Mouse (Mus musculus) heart, embryonic 12.5 days (tissue): ENCODE measurements around the gene Zranb1. TPM values are rescaled to one million over a fixed set of nuclear protein-coding genes. Genes with fewer than 3 reads are reported as not detected.

Experiments used
- ATAC-seq: fragments of 200-750 bp; cut with Nextera tagmentation; 2 replicates; pipeline ENCODE4 v1.8.0; 2017; ENCODE audit warnings: moderate TSS enrichment, moderate library complexity; ENCODE audit not compliant: insufficient number of reproducible peaks, low FRiP score
- H3K27ac ChIP-seq: fragments of 300-500 bp; sonication (generic); 2 replicates; pipeline ENCODE4 v1.5.1; 2016; ENCODE audit warnings: mild to moderate bottlenecking, moderate library complexity; ENCODE audit not compliant: poor library complexity, severe bottlenecking
- H3K27me3 ChIP-seq: fragments of 300-500 bp; sonication (generic); replicated peaks from 2 replicates; pipeline ENCODE4 v1.6.1; 2016; ENCODE audit warnings: mild to moderate bottlenecking, moderate library complexity
- H3K36me3 ChIP-seq: fragments of 300-500 bp; sonication (generic); 2 replicates; pipeline ENCODE4 v1.6.1; 2016; ENCODE audit warnings: mild to moderate bottlenecking, moderate library complexity
- H3K4me1 ChIP-seq: fragments of 300-500 bp; sonication (generic); replicated peaks from 2 replicates; pipeline ENCODE4 v1.6.1; 2016; ENCODE audit warnings: mild to moderate bottlenecking
- H3K4me2 ChIP-seq: fragments of 300-500 bp; sonication (generic); 2 replicates; pipeline ENCODE4 v1.6.1; 2016; ENCODE audit warnings: mild to moderate bottlenecking, moderate library complexity
- H3K4me3 ChIP-seq: fragments of 300-500 bp; sonication (generic); 2 replicates; pipeline ENCODE4 v1.5.1; 2016; ENCODE audit warnings: mild to moderate bottlenecking
- H3K9ac ChIP-seq: fragments of 300-500 bp; sonication (generic); 2 replicates; pipeline ENCODE4 v1.6.1; 2016; ENCODE audit warnings: mild to moderate bottlenecking, moderate library complexity
- H3K9me3 ChIP-seq: fragments of 300-500 bp; sonication (generic); replicated peaks from 2 replicates; pipeline ENCODE4 v1.6.1; 2016; ENCODE audit warnings: mild to moderate bottlenecking, moderate library complexity
- WGBS: fragments of 180-500 bp; shearing (Covaris S2); methylation state at CpG from one replicate; pipeline ENCODE4 v1.1.7; 2016; 5-methylcytosine and 5-hydroxymethylcytosine counted together
- polyA plus RNA-seq: library from polyadenylated mRNA; unstranded; fragments of >200 nt; fragmentation: Nextera tagmentation; extraction: Ambion mirVana; gene quantifications from 2 replicates; pipeline ENCODE4 v1.2.1, GENCODE M21; 2016

The Zranb1 gene
- polyA plus RNA-seq, result 10.3 and 11.2 TPM in 2 replicates

GRCm38 (mm10) chr7:132930850-132931559 is at the start of gene Zranb1:
Gene Zranb1, plus strand, starts transcription at chr7:132931142.
- no peaks in the 10 kb centered on the region for H3K9me3 ChIP-seq
- H3K27me3 ChIP-seq, result no peaks in the 10 kb centered on the region
- under 1% methylated on average over 93 of the region's 93 CpGs for WGBS
- peak within 1 kb of the TSS; percentile 80 for H3K4me2 ChIP-seq
- peaks cover 8% of the 10 kb centered on the region for H3K4me1 ChIP-seq
- ATAC-seq, result peak; percentile 100
- peak within 1 kb of the TSS; percentile 99 for H3K9ac ChIP-seq
- no peaks in the 10 kb centered on the region for H3K36me3 ChIP-seq
- peak within 1 kb of the TSS; percentile 98 for H3K27ac ChIP-seq
- peak within 1 kb of the TSS; percentile 96 for H3K4me3 ChIP-seq

- Histone ChIP-seq H3K27me3 (no peaks in the 10 kb centered on the region), H3K4me2 (no peak overlapping the region), H3K9ac (no peak overlapping the region), H3K36me3 (peaks cover 75% of the 10 kb centered on the region), H3K4me3 (no peak overlapping the region), H3K4me1 (peaks cover 11% of the 10 kb centered on the region), H3K27ac (no peak overlapping the region), H3K9me3 (no peaks in the 10 kb centered on the region)
- 65% methylated on average over 2 of the region's 2 CpGs for WGBS
- ATAC-seq, result no peak
Observed at GRCm38 (mm10) chr7:132882343-132882742, 48.6 kb upstream of the Zranb1 start.

GRCm38 (mm10) chr7:132884031-132884430 is 46.9 kb upstream of the Zranb1 start:
- no peak overlapping the region for H3K9ac ChIP-seq
- no peak for ATAC-seq
- H3K9me3 ChIP-seq, result no peaks in the 10 kb centered on the region
- no peak overlapping the region for H3K4me3 ChIP-seq
- H3K36me3 ChIP-seq, result peaks cover 60% of the 10 kb centered on the region
- no peak overlapping the region for H3K4me2 ChIP-seq
- H3K4me1 ChIP-seq, result peaks cover 11% of the 10 kb centered on the region
- no peak overlapping the region for H3K27ac ChIP-seq
- no peaks in the 10 kb centered on the region for H3K27me3 ChIP-seq
- 92% methylated on average over 7 of the region's 7 CpGs for WGBS

- H3K27ac ChIP-seq, result 0 out of 2 replicates have a peak overlapping the region, but pooled peaks have one; percentile 12
- H3K27me3 ChIP-seq, result no peaks in the 10 kb centered on the region
Observed at GRCm38 (mm10) chr7:132887019-132887804, 43.7 kb upstream of the Zranb1 start.

GRCm38 (mm10) chr7:132888052-132888451 is 42.9 kb upstream of the Zranb1 start:
- no peak overlapping the region for H3K4me2 ChIP-seq
- no peak for ATAC-seq
- H3K36me3 ChIP-seq, result peaks cover 23% of the 10 kb centered on the region
- H3K4me3 ChIP-seq, result no peak overlapping the region
- WGBS, result 46% methylated on average over 3 of the region's 3 CpGs
- no peak overlapping the region for H3K9ac ChIP-seq
- H3K9me3 ChIP-seq, result peaks cover 7% of the 10 kb centered on the region
- H3K27ac ChIP-seq, result no peak overlapping the region
- no peaks in the 10 kb centered on the region for H3K27me3 ChIP-seq
- peaks cover 11% of the 10 kb centered on the region for H3K4me1 ChIP-seq

More at GRCm38 (mm10) chr7:132887019-132887804, 43.7 kb upstream of the Zranb1 start:
- Histone ChIP-seq H3K4me2 (no peak overlapping the region), H3K4me1 (peaks cover 11% of the 10 kb centered on the region), H3K36me3 (peaks cover 31% of the 10 kb centered on the region), H3K4me3 (no peak overlapping the region), H3K9me3 (peaks cover 7% of the 10 kb centered on the region), H3K9ac (no peak overlapping the region)
- no peak for ATAC-seq
- WGBS, result 60% methylated on average over 7 of the region's 7 CpGs

GRCm38 (mm10) chr7:132888518-132889249 is 42.3 kb upstream of the Zranb1 start:
- Histone ChIP-seq H3K4me3 (no peak overlapping the region), H3K27me3 (no peaks in the 10 kb centered on the region), H3K9me3 (peaks cover 7% of the 10 kb centered on the region), H3K4me2 (no peak overlapping the region), H3K27ac (no peak overlapping the region), H3K9ac (no peak overlapping the region), H3K36me3 (peaks cover 17% of the 10 kb centered on the region), H3K4me1 (peaks cover 11% of the 10 kb centered on the region)
- WGBS, result 56% methylated on average over 4 of the region's 4 CpGs
- ATAC-seq, result no peak

- Histone ChIP-seq H3K36me3 (peaks cover 6% of the 10 kb centered on the region; the same call in 1 of the 2 replicates), H3K27me3 (no peaks in the 10 kb centered on the region), H3K4me3 (no peak overlapping the region), H3K9me3 (peaks cover 7% of the 10 kb centered on the region), H3K9ac (no peak overlapping the region), H3K4me2 (no peak overlapping the region), H3K4me1 (peaks cover 10% of the 10 kb centered on the region), H3K27ac (no peak overlapping the region)
- 90% methylated on average over 8 of the region's 8 CpGs for WGBS
- no peak for ATAC-seq
Observed at GRCm38 (mm10) chr7:132889691-132890090, 41.3 kb upstream of the Zranb1 start.

- Histone ChIP-seq H3K36me3 (peaks cover 4% of the 10 kb centered on the region; the same call in 1 of the 2 replicates), H3K4me1 (peaks cover 12% of the 10 kb centered on the region), H3K4me2 (no peak overlapping the region), H3K27ac (no peak overlapping the region), H3K27me3 (no peaks in the 10 kb centered on the region), H3K9ac (no peak overlapping the region), H3K9me3 (peaks cover 7% of the 10 kb centered on the region), H3K4me3 (no peak overlapping the region)
- no peak for ATAC-seq
- 86% methylated on average over 5 of the region's 5 CpGs for WGBS
Observed at GRCm38 (mm10) chr7:132890201-132890600, 40.7 kb upstream of the Zranb1 start.

GRCm38 (mm10) chr7:132891561-132892310 is 39.2 kb upstream of the Zranb1 start:
- H3K9me3 ChIP-seq, result peaks cover 7% of the 10 kb centered on the region
- no peak overlapping the region for H3K4me3 ChIP-seq
- H3K4me2 ChIP-seq, result no peak overlapping the region
- H3K9ac ChIP-seq, result no peak overlapping the region
- peaks cover 22% of the 10 kb centered on the region for H3K4me1 ChIP-seq
- no peak overlapping the region for H3K27ac ChIP-seq
- no peaks in the 10 kb centered on the region for H3K36me3 ChIP-seq
- 77% methylated on average over 5 of the region's 5 CpGs for WGBS
- no peaks in the 10 kb centered on the region for H3K27me3 ChIP-seq
- no peak for ATAC-seq

GRCm38 (mm10) chr7:132892311-132892661 is 38.7 kb upstream of the Zranb1 start:
- Histone ChIP-seq H3K27ac (no peak overlapping the region), H3K4me3 (no peak overlapping the region), H3K27me3 (no peaks in the 10 kb centered on the region), H3K36me3 (no peaks in the 10 kb centered on the region), H3K9ac (no peak overlapping the region), H3K9me3 (peaks cover 7% of the 10 kb centered on the region), H3K4me1 (peaks cover 22% of the 10 kb centered on the region), H3K4me2 (no peak overlapping the region)
- ATAC-seq, result no peak
- 44% methylated on average over 4 of the region's 4 CpGs for WGBS
